Mouse (Mus musculus): Measurements from ENCODE around the gene Zfp825. TPM values are rescaled to one million over a fixed set of nuclear protein-coding genes. Genes with fewer than 3 reads are reported as not detected.

Gene Zfp825
- total RNA-seq, 2 experiments from 2014 or later, result 6.5 to 7.5 TPM

Other genes with a start within 250 kb of the Zfp825 start
- 1 to 10 TPM in 1 of 2 experiments, under 1 TPM in 1; 0.84 to 2.2 TPM for gene Ahrr, start 201.7 kb downstream of the Zfp825 start, total RNA-seq (2021)
- 10 to 100 TPM; 68.5 to 78.2 TPM for gene Pdcd6, start 176.4 kb downstream of the Zfp825 start, total RNA-seq (2021)
- gene Sdha, start 143.7 kb downstream of the Zfp825 start, total RNA-seq (2021), result 100 to 1,000 TPM; 313 to 339 TPM
- gene Ccdc127, start 143.7 kb downstream of the Zfp825 start, total RNA-seq (2021), result 10 to 100 TPM; 76.8 to 81.9 TPM
- not detected for gene Lrrc14b, start 130.0 kb downstream of the Zfp825 start, total RNA-seq (2021)
- 1 to 10 TPM; 3.7 to 3.9 TPM for gene Zfp72, start 103.2 kb downstream of the Zfp825 start, total RNA-seq (2021)
- 100 to 1,000 TPM; 180 to 190 TPM for gene Ftl1-ps1, start 94.3 kb downstream of the Zfp825 start, total RNA-seq (2021)
- gene Erap1, start 145.6 kb upstream of the Zfp825 start, total RNA-seq (2021), result 10 to 100 TPM in 1 of 2 experiments, 1 to 10 TPM in 1; 9.5 to 11.5 TPM